17 mouse cellular contexts compared by ENCODE assay signal in the genomic region with DNA sequence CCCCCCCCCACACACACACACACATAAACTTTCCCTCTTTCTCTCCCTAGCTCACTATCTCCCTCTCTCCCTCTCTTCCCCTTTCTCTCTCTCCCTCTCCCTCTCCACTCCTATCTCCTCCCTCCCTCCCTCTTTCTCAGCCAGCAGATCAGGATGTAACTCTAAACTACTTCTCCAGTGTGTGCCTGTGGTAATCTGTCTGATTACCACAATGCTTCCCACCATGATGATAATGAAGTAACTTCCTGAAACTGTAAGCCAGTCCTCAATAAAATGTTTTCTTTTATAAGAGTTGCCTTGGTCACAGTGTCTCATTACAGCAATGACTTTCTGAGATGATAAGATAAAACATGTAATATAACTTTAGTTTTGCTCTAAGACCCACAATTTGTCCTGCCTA. TPM values are rescaled to one million over a fixed set of nuclear protein-coding genes. Genes with fewer than 3 reads are reported as not detected.
"Had no signal": no experiment of that assay in that cellular context is flagged by ENCODE, and none has a peak within 500 bp of the region (broad histone marks: within the 10 kb centered on the region; RNA-seq: fewer than 3 reads in every experiment).

No protein-coding gene starts in this region.

- DNase-seq: kidney, adult 9 months; kidney, postnatal 14 days; kidney, postnatal 4 days; left cerebral cortex, postnatal 4 days; liver, postnatal 0 days; lung, embryonic 14.5 days; retina, postnatal 1 day; right cerebral cortex, postnatal 25 days; spleen, adult 18-20 months; thymus, postnatal 25 days had no signal

- ATAC-seq: liver, postnatal 0 days; lung, postnatal 0 days; midbrain, embryonic 15.5 days had no signal

RNA-seq across cellular contexts. Expression of gene Evx2, which starts 50.0 kb away (rescaled TPM):
- total RNA-seq: layer of hippocampus, adult 18-20 months; layer of hippocampus, postnatal 14 days; left cerebral cortex, adult 8-10 months; left cerebral cortex, postnatal 14 days; left cerebral cortex, postnatal 4 days; neutrophil, adult 5-6 weeks had no signal

RNA-seq across cellular contexts. Expression of gene Hoxd13, which starts 58.8 kb away (rescaled TPM):
- total RNA-seq: layer of hippocampus, adult 18-20 months; layer of hippocampus, postnatal 14 days; left cerebral cortex, adult 8-10 months; left cerebral cortex, postnatal 14 days; left cerebral cortex, postnatal 4 days; neutrophil, adult 5-6 weeks had no signal
